Mouse (Mus musculus) kidney, adult 2 months (tissue): ENCODE results near the gene Slc25a38.

ENCODE experiments used
- CTCF ChIP-seq: fragments of 200-500 bp; conservative IDR thresholded peaks from 2 replicates; pipeline ENCODE4 v1.5.1; 2011; ENCODE audit warnings: low read depth, mild to moderate bottlenecking, control low read depth, low read length, moderate library complexity, mixed read lengths; ENCODE audit not compliant: insufficient read depth, insufficient read length
- POLR2A ChIP-seq: fragments of 200-500 bp; IDR thresholded peaks from one replicate; pipeline ENCODE4 v1.6.1; 2011; ENCODE audit warnings: low read depth, low read length, control low read depth

GRCm38 (mm10) chr9:120091696-120092238 is 18.4 kb upstream of the Slc25a38 start, which contains the start of gene Ccr8:
- TF ChIP-seq CTCF (no peak), POLR2A (no peak)
